Mouse (Mus musculus): ENCODE results near the gene Awat1. TPM values are rescaled to one million over a fixed set of nuclear protein-coding genes. Genes with fewer than 3 reads are reported as not detected.
A peak's percentile ranks its signal among the peaks of the same experiment; 100 is the strongest.

Awat1 gene
- polyA plus RNA-seq (2012; rRNA removed) = 0.12 TPM in 1 of 2 replicates, not detected in the other

- Histone ChIP-seq H3K27ac (ENCODE audit: control insufficient read depth, insufficient read depth, low read depth, low read length) (no peak within 1 kb of the TSS), H3K36me3 (ENCODE audit: control insufficient read depth, insufficient read depth, low read length) (no peaks in the 10 kb centered on the region), H3K27me3 (ENCODE audit: control insufficient read depth, insufficient read depth, low read length) (no peaks in the 10 kb centered on the region), H3K4me1 (ENCODE audit: control insufficient read depth, insufficient read depth, low read length) (no peaks in the 10 kb centered on the region), H3K4me3 (ENCODE audit: control insufficient read depth, low read depth, low read length) (no peak within 1 kb of the TSS)
- TF ChIP-seq POLR2A (IDR thresholded peaks at IDR 0.05; ENCODE audit: control insufficient read depth, low read depth, low read length) = no peak
- TF ChIP-seq CTCF (IDR thresholded peaks at IDR 0.05; ENCODE audit: control insufficient read depth, insufficient read depth, insufficient replicate concordance, low read depth, low read length) = no peak
Observed at GRCm38 (mm10) chrX:100571951-100572350, at the start of gene Awat1. Gene Awat1 (plus strand): TSS chrX:100572251.

DNA sequence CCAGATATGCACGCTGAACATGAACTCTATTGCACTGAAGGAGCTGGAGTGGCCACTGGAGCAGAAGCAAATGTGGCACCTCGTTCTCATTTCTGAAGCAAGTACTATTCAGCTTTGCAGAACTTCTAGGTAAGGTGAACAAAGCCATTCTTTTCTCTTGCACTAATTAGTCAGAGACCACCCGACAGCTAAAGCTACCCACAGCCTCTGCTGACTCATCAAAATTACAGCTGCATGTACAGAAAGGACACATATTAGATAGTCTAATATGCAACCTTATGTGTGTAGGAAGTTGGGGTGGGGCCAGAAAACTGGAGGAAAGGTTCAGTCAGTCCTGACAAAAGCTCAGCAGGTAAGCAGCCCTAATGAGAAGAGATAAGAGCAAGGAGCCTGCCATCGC is 47.6 kb upstream of the Awat1 start, which contains the start of gene Dgat2l6:
TSS of gene Dgat2l6 (plus strand) at position 368 of the 400 bp plus-strand sequence.
- Histone ChIP-seq H3K4me1 (ENCODE audit: control insufficient read depth, insufficient read depth, low read length) (no peaks in the 10 kb centered on the region), H3K27ac (ENCODE audit: control insufficient read depth, insufficient read depth, low read depth, low read length) (no peak within 1 kb of the TSS), H3K4me3 (ENCODE audit: control insufficient read depth, low read depth, low read length) (no peak within 1 kb of the TSS), H3K27me3 (ENCODE audit: control insufficient read depth, insufficient read depth, low read length) (no peaks in the 10 kb centered on the region), H3K36me3 (ENCODE audit: control insufficient read depth, insufficient read depth, low read length) (no peaks in the 10 kb centered on the region)
- TF ChIP-seq CTCF (IDR thresholded peaks at IDR 0.05; ENCODE audit: control insufficient read depth, insufficient read depth, insufficient replicate concordance, low read depth, low read length) = no peak
- TF ChIP-seq POLR2A (IDR thresholded peaks at IDR 0.05; ENCODE audit: control insufficient read depth, low read depth, low read length) = no peak

DNA sequence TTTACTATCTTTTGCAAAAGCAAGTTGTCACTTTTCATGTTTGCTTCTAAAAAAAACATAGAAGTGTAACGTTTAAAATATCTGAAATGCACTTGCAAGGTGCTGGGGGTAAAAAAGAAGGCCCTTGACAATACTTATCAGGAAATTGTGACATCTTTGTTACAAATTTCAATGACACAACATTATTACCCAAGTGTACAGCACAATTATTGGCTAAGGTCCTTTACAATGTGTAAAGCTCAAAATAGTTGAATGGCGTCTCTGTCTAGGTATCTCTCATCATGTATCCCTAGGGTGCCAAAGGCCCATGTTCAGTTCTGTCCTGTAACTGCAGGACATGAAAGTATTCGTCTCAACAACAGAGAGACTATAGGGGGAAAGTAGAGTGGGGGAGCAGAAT is 16.0 kb upstream of the Awat1 start:
- H3K27me3 ChIP-seq (ENCODE audit: control insufficient read depth, insufficient read depth, low read length) = no peaks in the 10 kb centered on the region
- H3K4me3 ChIP-seq (ENCODE audit: control insufficient read depth, low read depth, low read length) = no peak overlapping the region
- TF ChIP-seq CTCF (IDR thresholded peaks at IDR 0.05; ENCODE audit: control insufficient read depth, insufficient read depth, insufficient replicate concordance, low read depth, low read length) = no peak
- no peak for TF ChIP-seq POLR2A (IDR thresholded peaks at IDR 0.05; ENCODE audit: control insufficient read depth, low read depth, low read length)
- H3K27ac ChIP-seq (ENCODE audit: control insufficient read depth, insufficient read depth, low read depth, low read length) = no peak overlapping the region
- H3K4me1 ChIP-seq (ENCODE audit: control insufficient read depth, insufficient read depth, low read length) = no peaks in the 10 kb centered on the region
- H3K36me3 ChIP-seq (ENCODE audit: control insufficient read depth, insufficient read depth, low read length) = no peaks in the 10 kb centered on the region

DNA sequence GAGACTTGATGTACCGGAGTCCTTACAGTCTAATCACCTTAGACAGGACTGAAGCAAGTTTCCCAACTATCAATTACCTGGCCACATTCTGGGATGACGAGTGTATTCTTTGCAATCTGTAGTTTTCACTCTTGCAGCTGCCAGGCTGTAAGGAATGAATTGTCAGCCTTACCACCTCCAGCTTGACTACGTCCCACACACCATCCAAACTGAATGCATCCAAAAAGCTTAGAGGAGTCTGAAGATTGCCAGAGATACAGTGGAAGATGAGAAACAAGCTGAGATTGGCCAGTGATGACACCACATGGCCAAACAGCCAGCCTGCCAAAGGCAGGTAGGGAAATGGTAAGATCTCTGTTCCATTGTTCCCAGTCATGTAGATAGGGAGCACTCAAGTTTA is 6.4 kb upstream of the Awat1 start:
- H3K27me3 ChIP-seq (ENCODE audit: control insufficient read depth, insufficient read depth, low read length) = no peaks in the 10 kb centered on the region
- H3K36me3 ChIP-seq (ENCODE audit: control insufficient read depth, insufficient read depth, low read length) = no peaks in the 10 kb centered on the region
- no peak overlapping the region for H3K27ac ChIP-seq (ENCODE audit: control insufficient read depth, insufficient read depth, low read depth, low read length)
- TF ChIP-seq CTCF (IDR thresholded peaks at IDR 0.05; ENCODE audit: control insufficient read depth, insufficient read depth, insufficient replicate concordance, low read depth, low read length) (no peak), POLR2A (IDR thresholded peaks at IDR 0.05; ENCODE audit: control insufficient read depth, low read depth, low read length) (no peak)
- no peaks in the 10 kb centered on the region for H3K4me1 ChIP-seq (ENCODE audit: control insufficient read depth, insufficient read depth, low read length)
- no peak overlapping the region for H3K4me3 ChIP-seq (ENCODE audit: control insufficient read depth, low read depth, low read length)

DNA sequence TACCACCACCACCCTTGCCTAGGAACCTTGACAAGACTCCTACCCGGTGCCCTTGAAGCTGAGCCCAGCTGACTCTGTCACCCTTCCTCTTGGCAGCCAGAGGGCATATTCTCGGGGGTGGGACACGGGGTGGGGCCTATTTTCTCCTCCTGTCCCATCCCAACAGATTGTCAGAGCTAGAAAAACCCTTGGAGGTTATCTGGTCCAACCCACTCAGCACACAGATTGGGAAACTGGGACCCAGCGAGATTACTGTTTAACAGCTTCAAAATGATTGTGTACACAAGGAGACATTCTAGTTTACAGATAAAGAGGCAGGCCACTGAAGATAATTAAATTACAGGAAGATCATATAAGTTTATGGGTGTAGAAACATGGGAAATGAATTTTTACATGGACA is 22.7 kb downstream of the Awat1 start, which contains the start of gene P2ry4:
TSS of gene P2ry4 (minus strand) at position 79 of the 400 bp plus-strand sequence.
- H3K27me3 ChIP-seq (ENCODE audit: control insufficient read depth, insufficient read depth, low read length) = no peaks in the 10 kb centered on the region
- no peaks in the 10 kb centered on the region for H3K4me1 ChIP-seq (ENCODE audit: control insufficient read depth, insufficient read depth, low read length)

GRCm38 (mm10) chrX:100597439-100597838 is 25.4 kb downstream of the Awat1 start:
- no peaks in the 10 kb centered on the region for H3K4me1 ChIP-seq (ENCODE audit: control insufficient read depth, insufficient read depth, low read length)
- H3K27me3 ChIP-seq (ENCODE audit: control insufficient read depth, insufficient read depth, low read length) = no peaks in the 10 kb centered on the region
- no peaks in the 10 kb centered on the region for H3K36me3 ChIP-seq (ENCODE audit: control insufficient read depth, insufficient read depth, low read length)
- H3K4me3 ChIP-seq (ENCODE audit: control insufficient read depth, low read depth, low read length) = no peak overlapping the region
- no peak for TF ChIP-seq POLR2A (IDR thresholded peaks at IDR 0.05; ENCODE audit: control insufficient read depth, low read depth, low read length)
- TF ChIP-seq CTCF (IDR thresholded peaks at IDR 0.05; ENCODE audit: control insufficient read depth, insufficient read depth, insufficient replicate concordance, low read depth, low read length) = peak; percentile 27; the same call in 1 of the 2 replicates
- H3K27ac ChIP-seq (ENCODE audit: control insufficient read depth, insufficient read depth, low read depth, low read length) = no peak overlapping the region

More for the DNA sequence above, 22.7 kb downstream of the Awat1 start, which contains the start of gene P2ry4:
- H3K27ac ChIP-seq (ENCODE audit: control insufficient read depth, insufficient read depth, low read depth, low read length) = no peak within 1 kb of the TSS
- no peaks in the 10 kb centered on the region for H3K36me3 ChIP-seq (ENCODE audit: control insufficient read depth, insufficient read depth, low read length)
- TF ChIP-seq CTCF (IDR thresholded peaks at IDR 0.05; ENCODE audit: control insufficient read depth, insufficient read depth, insufficient replicate concordance, low read depth, low read length) (no peak), POLR2A (IDR thresholded peaks at IDR 0.05; ENCODE audit: control insufficient read depth, low read depth, low read length) (no peak)
- no peak within 1 kb of the TSS for H3K4me3 ChIP-seq (ENCODE audit: control insufficient read depth, low read depth, low read length)

GRCm38 (mm10) chrX:100599755-100600154 is 27.7 kb downstream of the Awat1 start:
- no peaks in the 10 kb centered on the region for H3K4me1 ChIP-seq (ENCODE audit: control insufficient read depth, insufficient read depth, low read length)
- H3K27ac ChIP-seq (ENCODE audit: control insufficient read depth, insufficient read depth, low read depth, low read length) = no peak overlapping the region
- no peaks in the 10 kb centered on the region for H3K27me3 ChIP-seq (ENCODE audit: control insufficient read depth, insufficient read depth, low read length)
- no peak overlapping the region for H3K4me3 ChIP-seq (ENCODE audit: control insufficient read depth, low read depth, low read length)
- H3K36me3 ChIP-seq (ENCODE audit: control insufficient read depth, insufficient read depth, low read length) = no peaks in the 10 kb centered on the region
- no peak for TF ChIP-seq POLR2A (IDR thresholded peaks at IDR 0.05; ENCODE audit: control insufficient read depth, low read depth, low read length)
- TF ChIP-seq CTCF (IDR thresholded peaks at IDR 0.05; ENCODE audit: control insufficient read depth, insufficient read depth, insufficient replicate concordance, low read depth, low read length) = no peak
